Mouse (Mus musculus) ES-Bruce4 (cell line): Measurements from ENCODE around the gene Ctdnep1.

Source experiments
- CTCF ChIP-seq: IDR thresholded peaks from one replicate; pipeline ENCODE4 v1.8.1; 2011; ENCODE audit warnings: low read depth, low read length
- POLR2A ChIP-seq: IDR thresholded peaks from one replicate; pipeline ENCODE4 v1.8.1; 2011; ENCODE audit warnings: low read length; ENCODE audit not compliant: insufficient read depth

- TF ChIP-seq CTCF: no peak
- no peak for TF ChIP-seq POLR2A
These were observed 39.2 kb downstream of the Ctdnep1 start for GRCm38 (mm10) chr11:70020022-70020631.
